Mouse (Mus musculus) liver, embryonic 13.5 days (tissue): ENCODE data around the gene Atp2a3. TPM values are rescaled to one million over a fixed set of nuclear protein-coding genes. Genes with fewer than 3 reads are reported as not detected.

Experiments used
- microRNA-seq: library from miRNA; unstranded; fragments of <30 nt; microRNA quantifications from one replicate; pipeline ENCODE4, GENCODE M21; 2016
- polyA plus RNA-seq: library from polyadenylated mRNA; unstranded; fragments of >200 nt; fragmentation: Nextera tagmentation; extraction: Ambion mirVana; gene quantifications from 2 replicates; pipeline ENCODE4 v1.2.1, GENCODE M21; 2015

Gene Atp2a3
- polyA plus RNA-seq, 1 experiment from 2014 or later: 8.2 TPM

Small RNA genes within 50 kb of the gene (microRNA-seq; reads per million reads assigned to microRNA genes)
- gene Gm44467: not detected

Other genes with a start within 250 kb of the Atp2a3 start
- 4.1 and 4.8 TPM in 2 replicates for gene Cyb5d2, start 165.0 kb upstream of the Atp2a3 start, polyA plus RNA-seq
- gene Zzef1, start 164.9 kb upstream of the Atp2a3 start, polyA plus RNA-seq: 3.8 and 4.2 TPM in 2 replicates
- gene P2rx1, start 37.9 kb downstream of the Atp2a3 start, polyA plus RNA-seq: 8.7 and 8.9 TPM in 2 replicates
- 0.79 and 0.90 TPM in 2 replicates for gene Camkk1, start 57.8 kb downstream of the Atp2a3 start, polyA plus RNA-seq
- 5.7 and 6.2 TPM in 2 replicates for gene Ncbp3, start 86.6 kb downstream of the Atp2a3 start, polyA plus RNA-seq
- gene Itgae, start 129.4 kb downstream of the Atp2a3 start, polyA plus RNA-seq: 0.12 TPM in 2 replicates
- 13.8 and 15.6 TPM in 2 replicates for gene Haspin, start 177.1 kb downstream of the Atp2a3 start, polyA plus RNA-seq
- 0.19 and 0.20 TPM in 2 replicates for gene P2rx5, start 199.3 kb downstream of the Atp2a3 start, polyA plus RNA-seq
- 97.4 and 98.5 TPM in 2 replicates for gene Emc6, start 215.9 kb downstream of the Atp2a3 start, polyA plus RNA-seq
- gene Tax1bp3, start 215.9 kb downstream of the Atp2a3 start, polyA plus RNA-seq: 32.1 and 34.8 TPM in 2 replicates
- 6.2 and 7.6 TPM in 2 replicates for gene Ctns, start 237.9 kb downstream of the Atp2a3 start, polyA plus RNA-seq
- 2.2 TPM in 2 replicates for gene Shpk, start 238.3 kb downstream of the Atp2a3 start, polyA plus RNA-seq